Mouse (Mus musculus): Measurements from ENCODE around the gene Tmem222.

The Tmem222 gene

DNA sequence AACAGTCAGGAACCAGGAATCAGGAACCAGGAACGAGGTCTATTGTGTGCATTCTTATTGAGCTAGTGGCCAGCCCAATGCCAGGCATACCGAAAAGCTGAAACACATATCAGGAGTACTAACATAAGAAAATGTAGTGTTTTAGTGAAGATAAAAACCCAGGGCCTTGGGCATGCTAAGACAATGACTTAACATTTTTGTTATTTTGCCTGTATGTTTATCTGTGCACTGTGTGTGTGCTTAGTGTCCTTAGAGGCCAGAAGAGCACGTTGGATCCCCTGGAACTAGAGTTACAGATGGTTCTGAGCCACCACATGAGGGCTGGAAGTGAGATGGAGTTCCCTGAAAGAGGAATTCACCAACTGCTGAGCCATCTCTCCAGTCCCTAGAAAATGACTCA, 7.7 kb upstream of the Tmem222 start:
- DNase-seq (ENCODE audit: low read depth, low spot score): no peak

DNA sequence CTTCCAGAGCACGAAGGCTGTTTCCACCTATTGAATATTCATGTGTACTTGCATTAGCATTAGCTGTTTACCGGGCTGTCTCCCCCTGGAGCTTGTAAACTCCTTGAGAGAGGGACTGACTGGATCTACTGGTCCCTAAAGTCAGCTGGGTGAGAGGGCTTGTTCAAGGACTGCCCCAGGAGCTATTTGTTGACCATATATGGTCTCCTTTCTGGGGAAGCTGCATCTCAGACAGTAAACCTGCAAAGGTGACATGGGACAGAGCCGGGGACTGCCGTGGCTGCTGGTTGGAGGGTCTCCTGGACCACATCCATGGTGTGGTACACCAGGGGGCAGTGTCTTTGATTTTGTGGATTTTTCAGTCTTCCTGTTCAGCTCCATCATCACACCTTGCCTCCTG, 5.1 kb upstream of the Tmem222 start:
- DNase-seq (ENCODE audit: low read depth, low spot score): no peak

DNA sequence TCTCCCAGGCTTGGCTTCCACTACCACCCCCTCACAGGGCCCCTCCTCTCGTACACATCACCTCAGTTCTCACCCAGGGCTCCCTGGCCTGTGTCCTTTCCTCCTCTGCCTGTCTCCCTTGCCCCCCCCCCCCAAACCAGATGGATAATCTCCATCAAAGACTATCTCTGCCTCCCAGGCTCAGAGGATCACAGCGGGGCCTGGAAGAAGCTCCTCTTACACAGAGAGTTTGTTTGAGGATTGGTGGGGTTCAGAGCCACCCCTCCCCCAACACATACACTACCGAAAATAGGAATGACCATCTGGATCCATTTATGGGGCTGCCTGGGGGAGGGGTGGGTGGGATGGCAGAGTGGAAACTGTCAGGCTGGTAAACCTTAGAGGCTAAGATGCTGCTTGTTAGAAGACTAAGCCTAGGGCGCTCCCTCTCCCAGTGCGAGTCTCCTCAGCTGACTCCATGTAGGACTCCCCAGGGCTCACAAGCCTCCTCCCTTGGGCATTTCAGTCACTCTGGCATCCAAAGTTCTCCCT, 4.4 kb upstream of the Tmem222 start:
- no peak for DNase-seq (ENCODE audit: low read depth, low spot score)

DNA sequence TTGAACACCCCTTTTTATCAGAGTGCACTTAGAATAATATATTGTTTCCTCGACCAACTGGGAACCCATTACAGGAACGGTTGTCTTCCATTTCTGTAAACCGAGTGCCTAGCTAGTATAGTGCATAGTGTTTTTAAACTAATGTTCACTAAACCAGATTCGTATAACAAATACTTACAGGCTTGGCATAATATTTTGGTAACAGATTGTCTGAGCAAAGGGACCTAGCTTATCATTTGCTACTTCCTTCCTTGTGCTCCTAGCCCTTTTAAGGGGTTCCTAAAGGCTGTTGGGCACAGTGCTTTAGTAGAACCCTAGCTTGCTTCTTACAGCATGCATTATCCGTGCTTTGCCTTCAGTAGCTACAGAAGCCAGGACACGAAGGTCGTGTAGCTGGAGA, 3.9 kb upstream of the Tmem222 start:
- DNase-seq (ENCODE audit: low read depth, low spot score): no peak

DNA sequence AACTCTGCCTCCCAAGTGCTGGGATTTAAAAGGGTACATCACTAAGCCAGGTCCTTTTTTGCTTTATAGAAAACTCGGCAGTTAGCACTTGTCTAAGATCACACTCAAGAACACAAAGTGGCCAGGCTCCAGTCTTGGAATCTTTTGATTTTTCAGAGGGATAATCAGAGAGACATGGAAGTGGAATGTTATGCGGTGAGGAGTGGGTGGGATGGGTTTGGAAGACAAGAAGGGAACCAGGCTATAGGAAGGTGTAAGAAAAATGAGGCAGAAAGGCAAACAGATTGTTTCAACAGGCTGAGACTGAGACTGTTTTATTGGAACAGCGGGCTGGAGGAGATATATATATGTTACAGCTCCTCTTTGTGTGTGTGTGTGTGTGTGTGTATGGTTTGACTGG, 890 bp upstream of the Tmem222 start:
- DNase-seq (ENCODE audit: low read depth, low spot score): no peak

DNA sequence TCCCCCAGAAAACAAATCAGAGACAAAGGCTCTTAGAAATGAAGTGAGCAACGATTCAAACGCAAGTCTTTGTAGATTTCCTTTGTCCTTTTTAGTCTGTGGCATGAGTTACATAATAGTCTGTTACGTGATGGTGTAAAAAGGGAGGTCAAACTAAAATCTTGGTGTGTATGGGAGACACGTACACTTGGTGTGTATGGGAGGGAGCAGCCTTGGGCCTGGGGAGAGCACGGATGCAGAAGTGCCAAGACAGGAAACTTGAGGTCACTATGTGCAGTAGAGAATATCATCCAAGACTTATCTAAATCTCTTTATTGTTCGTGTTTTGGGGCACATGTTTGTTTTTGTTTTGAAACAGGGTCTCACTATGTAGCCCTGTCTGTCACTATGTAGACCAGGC, 475 bp upstream of the Tmem222 start:
- DNase-seq (ENCODE audit: low read depth, low spot score): no peak

DNA sequence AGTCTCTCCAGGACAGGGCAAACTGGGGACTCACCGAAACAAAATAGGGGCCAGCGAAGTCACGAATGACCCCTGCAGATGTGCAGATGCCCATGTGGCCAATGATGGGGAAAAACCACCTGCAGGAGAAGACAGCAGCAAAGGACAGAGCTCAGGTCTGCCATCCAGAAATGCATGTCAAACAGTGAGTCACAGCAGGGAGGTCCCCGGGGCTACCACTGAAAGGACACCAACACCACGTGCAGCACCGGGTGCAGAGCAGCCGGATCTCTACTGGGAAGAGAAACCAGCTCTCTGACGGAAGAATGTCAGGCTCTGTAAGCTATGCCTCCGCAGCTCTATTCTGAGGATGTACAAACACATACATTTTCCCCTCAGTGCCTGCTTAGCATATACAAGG, 6.7 kb downstream of the Tmem222 start:
- DNase-seq (ENCODE audit: low read depth, low spot score): no peak

DNA sequence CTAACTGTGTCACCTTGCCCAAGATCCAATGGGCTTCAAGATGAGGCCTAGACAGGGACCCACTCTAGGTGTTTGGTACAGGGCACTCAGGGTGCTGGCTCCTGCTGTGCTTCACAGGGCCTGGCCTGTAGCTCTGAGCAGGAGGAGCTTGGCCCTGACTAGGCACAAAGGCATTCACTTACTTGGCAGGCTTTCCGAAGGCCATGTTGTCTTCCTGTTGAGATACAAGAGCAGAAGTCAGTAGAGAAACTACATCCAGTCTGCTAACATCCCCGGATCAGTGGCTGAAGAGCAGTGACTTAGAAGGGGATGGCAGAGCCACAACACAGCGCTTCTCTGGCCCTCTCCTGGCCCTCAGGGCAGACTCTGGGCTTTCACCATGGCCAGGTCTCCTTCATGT, 8.0 kb downstream of the Tmem222 start:
- no peak for DNase-seq (ENCODE audit: low read depth, low spot score)

DNA sequence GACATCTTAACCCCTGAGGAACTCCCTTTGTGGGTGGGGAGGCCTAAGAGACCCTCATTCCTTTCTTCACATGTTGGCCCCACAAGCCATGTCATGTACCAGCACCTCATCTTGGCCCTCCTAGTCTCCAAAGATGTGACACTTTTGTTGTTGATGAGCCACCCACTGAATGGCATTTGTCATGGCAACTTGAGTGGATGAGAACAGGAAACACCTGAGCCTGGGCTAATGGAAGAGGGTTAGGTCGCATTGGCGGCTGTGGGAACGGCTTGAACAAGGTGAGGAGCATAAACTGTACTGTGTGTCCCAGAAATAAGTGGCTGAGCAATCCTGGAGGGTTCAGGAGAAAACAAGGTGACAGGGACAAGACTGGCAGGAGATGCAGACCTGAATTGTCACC, 8.7 kb downstream of the Tmem222 start:
- DNase-seq (ENCODE audit: low read depth, low spot score): no peak

DNA sequence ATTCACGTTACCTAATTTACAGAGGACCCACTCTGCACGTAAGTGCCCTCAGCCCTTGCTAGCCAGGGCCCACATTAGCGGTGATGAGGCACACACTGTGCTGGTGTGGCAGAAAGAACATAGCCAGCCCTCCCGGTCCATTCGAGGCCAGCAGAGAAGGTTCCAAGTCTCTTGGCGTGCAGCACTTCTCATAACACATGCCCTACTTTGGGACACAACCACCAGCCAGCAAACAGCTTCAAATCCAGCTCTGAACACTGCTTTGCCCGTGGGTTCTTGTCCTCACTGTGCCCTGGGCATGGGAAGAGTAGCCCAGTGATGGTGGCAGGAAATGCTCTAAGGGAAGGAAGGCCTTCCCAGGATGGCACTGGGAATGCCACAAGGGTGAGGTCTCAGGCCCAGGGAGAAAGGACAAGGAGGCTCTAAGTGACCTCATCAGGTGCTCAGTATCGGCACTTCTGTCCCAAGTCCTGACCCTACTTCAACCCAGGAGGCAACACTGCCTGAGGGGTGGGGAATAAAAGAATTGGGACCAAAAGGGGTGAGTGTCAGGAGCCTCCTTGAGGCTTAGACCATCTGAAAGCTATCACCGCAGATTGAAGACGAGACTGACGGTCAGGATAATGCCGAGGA, 11.2 kb downstream of the Tmem222 start:
- DNase-seq (ENCODE audit: low read depth, low spot score): no peak

DNA sequence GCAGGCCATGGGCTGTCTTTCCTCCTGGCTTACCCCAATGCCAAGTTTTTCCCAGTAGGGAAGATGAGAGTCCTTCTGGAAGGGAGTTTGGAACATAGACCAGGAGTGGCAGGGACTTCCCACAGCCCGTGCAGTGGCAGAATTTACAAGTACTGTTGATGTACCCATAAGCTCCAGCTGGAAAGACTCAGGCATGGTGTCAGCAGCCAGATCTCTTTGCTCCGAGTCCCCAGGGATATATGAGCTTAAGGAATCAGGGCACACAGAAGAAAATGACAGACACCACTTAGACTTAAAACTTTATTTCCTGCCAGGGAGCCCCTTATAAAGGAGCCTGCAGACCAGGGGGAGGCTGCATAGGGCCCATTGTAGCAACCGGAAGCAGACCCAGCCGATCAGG, 11.8 kb downstream of the Tmem222 start:
- no peak for DNase-seq (ENCODE audit: low read depth, low spot score)

DNA sequence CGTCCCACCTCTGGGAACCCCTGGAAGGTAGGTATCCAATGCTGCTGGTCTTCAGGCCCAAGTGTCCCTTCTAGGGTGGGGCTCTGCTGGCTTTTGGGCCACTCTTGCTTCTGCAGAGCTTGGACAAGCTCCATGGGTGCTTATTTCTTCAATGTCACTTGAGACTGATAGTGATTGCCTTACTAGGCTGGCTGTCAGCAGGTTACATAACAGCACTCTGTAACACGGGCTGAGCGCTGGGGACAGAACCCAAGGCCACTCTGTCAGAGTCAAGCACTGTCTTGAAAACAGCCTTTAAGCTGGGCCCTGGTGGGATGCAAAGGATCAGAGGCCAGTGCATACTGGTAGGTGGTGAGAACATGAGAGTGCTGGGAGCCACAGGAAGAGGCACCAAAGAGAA, 12.3 kb downstream of the Tmem222 start:
- DNase-seq (ENCODE audit: low read depth, low spot score): no peak

DNA sequence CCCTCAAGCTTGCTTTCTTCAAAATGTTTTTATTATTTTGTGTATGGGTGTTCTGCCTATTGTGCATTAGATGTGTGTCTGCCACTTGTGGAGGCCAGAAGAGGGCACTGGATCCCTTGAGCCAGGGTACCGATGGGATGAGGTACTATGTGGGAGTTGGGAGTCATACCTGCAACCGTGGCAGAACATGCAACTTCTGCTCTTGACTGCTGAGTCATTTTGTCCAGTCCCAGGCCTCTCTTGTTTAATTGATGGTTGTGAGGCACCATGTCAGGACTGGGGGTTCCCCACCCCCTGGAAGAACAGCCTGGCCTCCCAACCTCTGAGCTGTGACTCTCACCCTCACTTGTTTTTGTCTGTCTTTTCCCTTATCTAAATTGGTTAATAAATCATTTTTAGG, 13.0 kb downstream of the Tmem222 start:
- DNase-seq (ENCODE audit: low read depth, low spot score): no peak

DNA sequence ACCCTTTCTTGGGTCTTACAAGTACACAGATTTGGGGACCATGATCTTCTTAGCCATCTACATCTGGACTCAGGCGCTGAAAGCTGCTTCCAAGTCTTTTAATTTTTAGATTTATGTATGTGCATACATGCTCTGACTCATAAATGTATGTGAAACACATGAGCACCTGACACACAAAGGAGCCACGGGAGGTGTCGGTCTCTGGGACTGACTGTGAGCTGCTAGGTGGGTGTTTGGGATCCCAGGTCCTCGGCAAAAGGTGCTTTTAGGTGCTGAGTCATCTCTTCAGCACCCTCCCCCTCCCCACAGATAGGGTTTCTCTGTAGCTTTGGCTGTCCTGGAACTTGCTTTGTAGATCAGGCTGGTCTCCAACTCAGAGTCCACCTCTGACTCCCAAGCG, 13.8 kb downstream of the Tmem222 start:
- DNase-seq (ENCODE audit: low read depth, low spot score): no peak

DNA sequence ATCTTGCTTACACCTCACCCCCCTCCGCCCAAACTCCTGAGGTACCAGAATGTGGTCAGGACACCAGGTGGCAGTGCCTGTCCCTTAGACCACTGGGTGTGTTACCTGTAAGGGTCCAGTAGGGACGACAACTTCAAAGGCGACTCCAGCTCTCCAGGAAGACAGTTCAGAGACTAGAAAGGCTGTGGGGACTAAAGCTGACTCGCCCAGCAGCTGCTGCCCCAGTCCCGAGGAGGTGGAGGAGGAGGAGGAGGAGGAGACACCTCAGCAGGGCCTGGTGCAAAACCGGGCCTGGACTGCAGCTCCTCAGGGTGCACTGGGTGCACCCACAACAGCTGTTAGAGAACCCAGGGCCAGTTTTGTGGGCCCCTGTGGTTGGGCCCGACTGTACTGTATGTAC, 14.7 kb downstream of the Tmem222 start, which contains the start of gene Sytl1:
Gene Sytl1 (minus strand): TSS at position 232 of the 400 bp plus-strand sequence.
- no peak for DNase-seq (ENCODE audit: low read depth, low spot score)

DNA sequence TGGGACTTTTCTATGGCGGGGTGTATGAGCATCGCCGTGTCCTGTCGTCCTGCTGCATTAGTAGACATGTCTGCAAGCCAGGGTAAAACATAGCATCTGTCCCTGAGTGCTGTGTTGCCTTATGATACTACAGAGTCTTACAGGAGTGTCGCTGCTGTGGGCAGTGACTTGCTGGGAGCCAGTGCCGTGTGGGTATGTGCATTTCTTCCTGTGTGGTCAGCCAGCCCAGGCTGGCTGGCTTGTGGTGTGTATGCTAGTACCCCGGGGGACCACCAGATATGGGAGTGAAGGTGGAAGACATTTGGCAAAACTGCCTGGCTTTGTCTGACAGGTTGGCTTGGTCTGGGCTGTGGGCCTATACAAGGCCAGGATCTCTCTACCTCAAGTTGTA, 15.2 kb downstream of the Tmem222 start:
- no peak for DNase-seq (ENCODE audit: low read depth, low spot score)

DNA sequence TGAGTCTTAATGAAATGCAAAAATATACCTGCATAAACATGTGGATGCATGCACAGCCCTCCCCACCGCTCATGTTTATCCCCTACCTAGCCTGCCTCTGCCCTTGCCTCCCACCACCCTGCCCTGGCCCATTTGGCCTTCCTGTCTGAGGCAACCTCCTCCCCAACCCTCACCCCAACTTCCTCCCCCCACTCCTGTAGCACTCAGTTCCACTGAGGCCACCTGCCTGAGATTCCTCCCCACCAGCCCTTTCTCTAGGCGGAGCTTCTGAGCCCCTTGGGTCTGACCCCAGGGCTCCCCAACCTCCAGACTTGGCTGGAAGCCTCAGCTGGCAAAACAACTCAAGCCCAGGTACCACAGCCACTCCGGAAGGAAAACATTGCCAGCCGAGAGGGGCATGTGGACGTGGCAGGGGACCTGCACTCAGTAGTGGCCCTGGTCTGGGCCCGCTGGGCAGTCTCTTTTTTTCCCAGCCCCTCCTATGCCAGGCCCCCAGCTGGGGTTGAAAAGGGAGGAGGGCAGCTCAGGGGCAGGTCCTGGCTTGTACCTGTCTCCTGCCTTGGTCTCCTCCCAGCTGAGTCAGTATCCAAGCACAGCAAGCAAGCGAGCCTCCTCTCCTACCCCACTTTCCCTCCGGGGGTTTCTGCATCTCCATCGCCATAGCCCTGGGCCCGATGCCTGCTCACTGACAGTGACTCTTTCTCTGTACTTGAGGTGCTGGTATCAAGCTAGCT, 15.8 kb downstream of the Tmem222 start:
- DNase-seq (ENCODE audit: low read depth, low spot score): no peak

DNA sequence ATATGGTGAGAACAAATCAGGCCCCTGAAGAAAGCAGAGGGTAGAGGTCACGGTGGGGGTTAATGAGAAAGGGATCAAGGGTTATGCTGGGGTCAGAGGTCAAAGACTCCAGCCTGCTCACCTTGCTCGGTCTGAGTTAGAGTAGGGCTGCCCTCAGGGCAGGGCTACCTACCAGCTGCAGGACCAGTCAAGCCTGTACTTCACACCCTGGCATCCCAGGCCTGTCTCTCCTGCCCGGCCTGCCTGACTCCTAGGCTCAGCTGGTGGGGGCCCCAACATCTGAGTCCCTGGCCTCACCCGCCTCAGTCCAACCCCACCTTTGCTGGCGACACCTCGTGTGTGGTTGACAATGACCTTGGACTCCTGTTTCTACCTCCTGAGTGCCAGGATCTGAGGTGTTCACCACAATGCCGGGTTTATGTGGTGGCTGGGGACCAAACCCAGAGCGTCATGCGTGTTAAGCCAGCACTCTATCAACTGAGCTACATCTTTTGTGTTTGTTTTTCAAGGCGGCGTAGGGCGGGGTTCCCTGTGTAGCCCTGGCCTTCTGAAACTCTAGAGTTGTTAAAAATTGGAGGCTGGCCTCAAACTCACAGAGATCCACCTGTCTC, 19.7 kb downstream of the Tmem222 start:
- no peak for DNase-seq (ENCODE audit: low read depth, low spot score)

DNA sequence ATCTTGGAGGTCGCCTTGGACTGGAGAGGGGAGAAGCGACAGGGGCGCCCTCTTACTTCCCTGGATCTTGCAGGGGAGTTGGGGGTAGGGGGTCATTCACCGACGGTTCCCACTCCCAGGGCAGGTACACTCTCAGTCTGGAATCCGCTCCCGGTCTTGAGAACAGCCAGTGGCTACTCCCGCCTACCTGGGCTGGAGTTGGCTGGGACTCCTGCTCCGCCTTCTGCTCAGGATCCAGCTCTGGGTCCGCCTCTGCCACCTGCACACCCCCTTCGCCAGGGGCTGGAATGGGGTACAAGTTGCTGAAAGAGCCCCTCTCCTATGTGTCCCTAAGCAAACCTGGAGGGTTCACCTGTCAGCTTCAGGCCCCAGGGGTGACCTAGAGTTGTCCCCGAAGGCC, 20.4 kb downstream of the Tmem222 start:
- no peak for DNase-seq (ENCODE audit: low read depth, low spot score)

DNA sequence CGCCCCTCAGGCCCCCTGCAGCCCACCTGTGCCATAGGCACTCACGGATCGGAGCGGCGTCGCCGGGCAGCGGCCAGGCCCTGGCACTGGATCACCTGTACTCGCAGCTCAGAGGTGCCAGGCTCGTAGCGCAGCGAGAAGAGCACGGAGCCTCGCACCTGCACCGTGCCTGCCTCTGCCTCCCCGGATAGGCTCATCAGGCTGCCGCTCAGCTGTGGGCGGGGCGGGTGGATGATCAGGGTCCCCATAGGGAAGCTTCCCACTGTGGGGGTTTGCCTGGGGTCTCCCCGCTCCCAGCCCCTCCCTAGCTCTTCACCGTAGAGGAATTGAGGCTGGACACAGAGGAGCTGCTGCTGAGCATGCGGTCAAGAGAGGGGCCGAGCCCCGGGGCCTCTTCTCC, 20.8 kb downstream of the Tmem222 start:
- no peak for DNase-seq (ENCODE audit: low read depth, low spot score)

DNA sequence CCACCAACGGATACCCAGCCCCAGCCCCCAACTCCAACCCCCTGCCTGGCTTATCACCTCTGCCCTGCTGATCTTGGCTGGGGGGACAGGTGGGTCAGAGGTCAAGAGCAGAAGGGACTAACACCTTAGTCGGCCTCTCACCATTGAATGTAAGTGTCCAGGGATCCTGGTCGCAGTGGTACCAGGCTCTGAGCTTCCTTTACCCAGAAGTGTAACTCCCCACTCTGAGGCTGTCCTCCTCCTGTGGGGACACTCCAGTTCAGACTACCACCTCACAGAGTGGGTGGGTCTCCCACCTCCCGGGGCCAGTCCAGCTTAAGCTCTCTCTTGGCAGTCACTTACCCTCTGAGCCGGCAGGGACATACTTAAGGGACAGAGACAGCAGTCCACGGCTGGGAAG, 22.2 kb downstream of the Tmem222 start:
- DNase-seq (ENCODE audit: low read depth, low spot score): no peak

DNA sequence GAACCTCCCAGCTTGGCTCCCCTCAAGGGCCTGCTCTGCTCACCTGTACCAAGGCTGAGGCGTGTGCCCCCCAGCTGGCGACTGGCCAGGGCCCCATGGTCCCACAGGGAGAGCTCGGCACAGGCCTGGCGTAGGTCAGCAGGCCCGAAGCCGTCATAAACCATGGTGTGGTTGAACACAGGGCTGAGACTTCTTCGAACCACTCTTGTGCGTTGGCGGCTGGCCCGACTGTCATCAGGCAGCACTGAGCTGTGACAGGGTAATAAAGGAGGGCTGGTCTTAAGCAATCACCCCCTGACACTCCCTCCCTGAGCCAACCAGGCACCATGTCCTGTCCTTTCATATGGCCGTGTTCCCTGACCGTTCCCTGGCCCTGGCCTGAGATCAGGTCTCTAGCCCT, 24.2 kb downstream of the Tmem222 start:
- no peak for DNase-seq (ENCODE audit: low read depth, low spot score)

DNA sequence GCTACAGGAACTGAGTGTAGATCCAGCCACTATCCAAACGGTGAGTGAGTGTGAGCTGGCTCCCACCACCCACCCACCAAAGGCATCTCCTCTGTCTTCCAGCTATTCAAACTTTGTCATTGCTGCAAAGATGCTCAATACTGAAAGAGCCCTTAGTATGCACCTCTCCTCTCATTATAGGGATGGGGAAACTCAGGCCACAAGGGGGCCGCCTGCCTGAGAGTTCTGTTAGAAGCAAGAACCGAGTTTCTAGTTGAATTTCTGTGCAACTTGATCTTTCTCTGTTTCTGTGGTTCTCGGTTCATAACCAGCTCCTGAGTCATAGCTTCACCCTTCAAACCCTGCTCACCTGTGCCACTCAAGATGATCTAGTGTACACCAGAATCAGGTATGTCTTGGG, 25.5 kb downstream of the Tmem222 start:
- DNase-seq (ENCODE audit: low read depth, low spot score): no peak

Measured in telencephalon, adult 2 months (tissue).